Mouse (Mus musculus): ENCODE data around the gene Crip2. TPM values are rescaled to one million over a fixed set of nuclear protein-coding genes. Genes with fewer than 3 reads are reported as not detected.

Gene Crip2
- polyA plus RNA-seq, 1 experiment: 12.2 TPM

GRCm38 (mm10) chr12:113124726-113125125 is 15.3 kb upstream of the Crip2 start:
- no peaks in the 10 kb centered on the region for H3K27me3 ChIP-seq (ENCODE audit: control insufficient read depth)
- H3K4me3 ChIP-seq (replicated peaks): no peak overlapping the region
- H3K4me1 ChIP-seq (ENCODE audit: control insufficient read depth): peaks cover 3% of the 10 kb centered on the region
- peaks cover 99% of the 10 kb centered on the region for H3K36me3 ChIP-seq (ENCODE audit: control insufficient read depth)
- H3K9me3 ChIP-seq (ENCODE audit: control insufficient read depth, low read length): no peaks in the 10 kb centered on the region
- TF ChIP-seq TAL1 (IDR thresholded peaks at IDR 0.05; ENCODE audit: low read length) (no peak), GATA1 (IDR thresholded peaks at IDR 0.05; ENCODE audit: low read length) (no peak)

GRCm38 (mm10) chr12:113130732-113131131 is 9.3 kb upstream of the Crip2 start:
- peaks cover 100% of the 10 kb centered on the region for H3K36me3 ChIP-seq (ENCODE audit: control insufficient read depth)
- no peak for TF ChIP-seq TAL1 (IDR thresholded peaks at IDR 0.05; ENCODE audit: low read length)
- no peak for TF ChIP-seq GATA1 (IDR thresholded peaks at IDR 0.05; ENCODE audit: low read length)
- H3K4me3 ChIP-seq (replicated peaks): no peak overlapping the region
- no peaks in the 10 kb centered on the region for H3K27me3 ChIP-seq (ENCODE audit: control insufficient read depth)
- H3K4me1 ChIP-seq (ENCODE audit: control insufficient read depth): peaks cover 8% of the 10 kb centered on the region
- H3K9me3 ChIP-seq (ENCODE audit: control insufficient read depth, low read length): no peaks in the 10 kb centered on the region

DNA sequence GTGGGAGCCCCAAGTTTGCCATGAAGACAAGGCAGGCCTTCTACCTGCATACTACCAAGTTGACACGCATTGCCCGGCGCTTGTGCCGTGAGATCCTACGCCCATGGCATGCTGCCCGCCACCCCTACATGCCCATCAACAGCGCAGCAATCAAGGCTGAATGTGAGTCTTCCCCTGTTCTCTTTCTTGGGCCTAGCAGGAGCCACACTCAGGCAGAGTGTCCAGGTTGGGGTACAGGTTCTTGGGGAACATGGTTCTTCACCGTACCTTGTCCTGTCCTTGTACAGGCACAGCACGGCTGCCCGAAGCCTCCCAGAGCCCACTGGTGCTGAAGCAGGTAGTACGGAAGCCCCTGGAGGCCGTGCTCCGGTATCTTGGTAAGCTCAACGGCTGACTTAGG is 8.4 kb upstream of the Crip2 start:
- H3K4me3 ChIP-seq (replicated peaks): no peak overlapping the region
- no peaks in the 10 kb centered on the region for H3K27me3 ChIP-seq (ENCODE audit: control insufficient read depth)
- H3K36me3 ChIP-seq (ENCODE audit: control insufficient read depth): peaks cover 100% of the 10 kb centered on the region
- H3K4me1 ChIP-seq (ENCODE audit: control insufficient read depth): peaks cover 8% of the 10 kb centered on the region
- no peaks in the 10 kb centered on the region for H3K9me3 ChIP-seq (ENCODE audit: control insufficient read depth, low read length)
- no peak for TF ChIP-seq TAL1 (IDR thresholded peaks at IDR 0.05; ENCODE audit: low read length)
- TF ChIP-seq GATA1 (IDR thresholded peaks at IDR 0.05; ENCODE audit: low read length): no peak

- peaks cover 100% of the 10 kb centered on the region for H3K36me3 ChIP-seq (ENCODE audit: control insufficient read depth)
- H3K4me1 ChIP-seq (ENCODE audit: control insufficient read depth): peaks cover 9% of the 10 kb centered on the region
- H3K4me3 ChIP-seq (replicated peaks): no peak overlapping the region
- H3K27me3 ChIP-seq (ENCODE audit: control insufficient read depth): no peaks in the 10 kb centered on the region
- TF ChIP-seq GATA1 (IDR thresholded peaks at IDR 0.05; ENCODE audit: low read length) (no peak), TAL1 (IDR thresholded peaks at IDR 0.05; ENCODE audit: low read length) (no peak)
- H3K9me3 ChIP-seq (ENCODE audit: control insufficient read depth, low read length): no peaks in the 10 kb centered on the region
Measured at GRCm38 (mm10) chr12:113132567-113132966, 7.5 kb upstream of the Crip2 start.

GRCm38 (mm10) chr12:113133260-113133659 is 6.8 kb upstream of the Crip2 start:
- H3K36me3 ChIP-seq (ENCODE audit: control insufficient read depth): peaks cover 100% of the 10 kb centered on the region
- no peak overlapping the region for H3K4me3 ChIP-seq (replicated peaks)
- no peak for TF ChIP-seq GATA1 (IDR thresholded peaks at IDR 0.05; ENCODE audit: low read length)
- no peak for TF ChIP-seq TAL1 (IDR thresholded peaks at IDR 0.05; ENCODE audit: low read length)
- no peaks in the 10 kb centered on the region for H3K27me3 ChIP-seq (ENCODE audit: control insufficient read depth)
- H3K4me1 ChIP-seq (ENCODE audit: control insufficient read depth): peaks cover 14% of the 10 kb centered on the region
- no peaks in the 10 kb centered on the region for H3K9me3 ChIP-seq (ENCODE audit: control insufficient read depth, low read length)

GRCm38 (mm10) chr12:113133861-113134403 is 6.1 kb upstream of the Crip2 start:
- H3K4me3 ChIP-seq (replicated peaks): no peak overlapping the region
- no peak for TF ChIP-seq GATA1 (IDR thresholded peaks at IDR 0.05; ENCODE audit: low read length)
- no peak for TF ChIP-seq TAL1 (IDR thresholded peaks at IDR 0.05; ENCODE audit: low read length)

DNA sequence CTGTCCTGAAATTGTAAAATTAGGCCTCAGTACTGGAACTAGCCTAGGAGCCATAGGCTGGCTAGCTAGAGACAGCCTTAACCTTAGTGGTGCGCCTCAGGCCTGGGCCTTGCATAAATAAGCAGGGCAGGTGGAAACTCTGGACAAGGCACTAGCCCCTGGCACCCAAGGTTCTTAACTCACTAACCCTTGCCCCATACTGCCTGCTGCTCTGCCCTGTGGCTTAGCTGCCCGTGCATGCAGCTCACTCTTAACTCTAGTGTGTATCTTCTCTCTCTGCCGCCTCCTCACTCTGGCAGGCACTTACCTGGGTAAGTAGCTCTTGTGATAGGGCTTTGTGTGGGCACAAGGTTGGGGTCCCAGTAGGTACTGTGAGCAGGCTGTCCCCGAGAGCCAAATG is 5.5 kb upstream of the Crip2 start:
- no peak overlapping the region for H3K4me3 ChIP-seq (replicated peaks)
- H3K27me3 ChIP-seq (ENCODE audit: control insufficient read depth): peaks cover 5% of the 10 kb centered on the region
- peaks cover 92% of the 10 kb centered on the region for H3K36me3 ChIP-seq (ENCODE audit: control insufficient read depth)
- H3K9me3 ChIP-seq (ENCODE audit: control insufficient read depth, low read length): no peaks in the 10 kb centered on the region
- TF ChIP-seq TAL1 (IDR thresholded peaks at IDR 0.05; ENCODE audit: low read length): no peak
- peaks cover 21% of the 10 kb centered on the region for H3K4me1 ChIP-seq (ENCODE audit: control insufficient read depth)

More at GRCm38 (mm10) chr12:113133861-113134403, 6.1 kb upstream of the Crip2 start:
- Histone ChIP-seq H3K27me3 (ENCODE audit: control insufficient read depth) (0 out of 2 replicates have a peak, but pooled peaks cover under 1% of the 10 kb centered on the region), H3K36me3 (ENCODE audit: control insufficient read depth) (peaks cover 98% of the 10 kb centered on the region), H3K4me1 (ENCODE audit: control insufficient read depth) (peaks cover 16% of the 10 kb centered on the region), H3K9me3 (ENCODE audit: control insufficient read depth, low read length) (no peaks in the 10 kb centered on the region)

DNA sequence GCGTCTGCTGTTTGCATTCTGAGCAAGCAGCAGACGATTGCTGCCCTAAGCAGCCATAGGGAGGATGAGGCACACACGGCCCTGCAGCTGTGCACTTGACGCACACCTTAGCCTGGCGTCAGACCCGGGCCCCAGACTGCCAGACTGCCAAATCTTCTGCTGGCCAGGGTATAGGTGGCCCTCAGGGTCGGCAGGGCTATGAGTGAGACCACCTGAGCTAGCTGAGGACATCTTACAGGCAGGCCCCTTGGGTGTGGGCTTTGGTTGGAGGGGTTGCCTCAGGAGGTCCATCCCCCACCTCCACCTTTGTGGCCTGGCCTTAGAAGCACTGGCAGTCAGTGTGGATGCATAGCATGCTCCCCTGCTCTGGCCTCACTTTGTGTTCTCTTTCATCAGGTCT is 4.6 kb upstream of the Crip2 start:
- peaks cover 83% of the 10 kb centered on the region for H3K36me3 ChIP-seq (ENCODE audit: control insufficient read depth)

GRCm38 (mm10) chr12:113136492-113137020 is 3.5 kb upstream of the Crip2 start:
- no peak overlapping the region for H3K4me3 ChIP-seq (replicated peaks)
- H3K36me3 ChIP-seq (ENCODE audit: control insufficient read depth): peaks cover 72% of the 10 kb centered on the region
- H3K27me3 ChIP-seq (ENCODE audit: control insufficient read depth): peaks cover 25% of the 10 kb centered on the region
- no peaks in the 10 kb centered on the region for H3K9me3 ChIP-seq (ENCODE audit: control insufficient read depth, low read length)
- peaks cover 42% of the 10 kb centered on the region for H3K4me1 ChIP-seq (ENCODE audit: control insufficient read depth)
- TF ChIP-seq TAL1 (IDR thresholded peaks at IDR 0.05; ENCODE audit: low read length): no peak
- no peak for TF ChIP-seq GATA1 (IDR thresholded peaks at IDR 0.05; ENCODE audit: low read length)

More for the DNA sequence above, 4.6 kb upstream of the Crip2 start:
- no peaks in the 10 kb centered on the region for H3K9me3 ChIP-seq (ENCODE audit: control insufficient read depth, low read length)
- peaks cover 13% of the 10 kb centered on the region for H3K27me3 ChIP-seq (ENCODE audit: control insufficient read depth)
- no peak for TF ChIP-seq TAL1 (IDR thresholded peaks at IDR 0.05; ENCODE audit: low read length)
- no peak for TF ChIP-seq GATA1 (IDR thresholded peaks at IDR 0.05; ENCODE audit: low read length)
- peaks cover 30% of the 10 kb centered on the region for H3K4me1 ChIP-seq (ENCODE audit: control insufficient read depth)
- no peak overlapping the region for H3K4me3 ChIP-seq (replicated peaks)
